In the genomic region with DNA sequence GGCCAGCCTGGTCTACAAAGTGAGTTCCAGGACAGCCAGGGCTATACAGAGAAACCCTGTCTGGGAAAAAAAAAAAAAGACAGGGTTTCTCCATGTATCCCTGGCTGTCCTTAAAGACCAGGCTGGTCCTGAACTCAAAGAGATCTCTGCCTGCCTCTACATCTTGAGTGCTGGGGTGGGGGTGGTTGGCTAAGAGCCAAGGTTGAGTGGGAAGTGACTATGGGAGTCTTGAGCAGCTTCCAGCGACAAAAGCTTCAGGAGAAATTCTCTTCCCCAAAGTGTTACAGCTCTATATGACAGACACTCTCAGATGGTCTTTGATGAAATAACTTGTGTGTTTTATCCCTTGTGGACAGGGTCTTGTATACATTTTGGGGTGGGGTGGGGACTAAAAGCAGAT, we compare ENCODE assay signal across 10 mouse cellular contexts.
"Had no signal": no experiment of that assay in that cellular context is flagged by ENCODE, and none has a peak within 500 bp of the region (broad histone marks: within the 10 kb centered on the region; RNA-seq: fewer than 3 reads in every experiment).

No protein-coding gene starts in this region.

- DNase-seq: kidney, adult 11 months; kidney, adult 9 months; kidney, postnatal 14 days; kidney, postnatal 4 days; liver, embryonic 13.5 days; lung, adult 2 months; lung, postnatal 14 days; thymus, adult 2 months; thymus, postnatal 14 days; thymus, postnatal 4 days had no signal
